Mouse (Mus musculus) midbrain, embryonic 11.5 days (tissue): ENCODE data around the gene Zfp988. TPM values are rescaled to one million over a fixed set of nuclear protein-coding genes. Genes with fewer than 3 reads are reported as not detected.
"Not testable (repeated sequence)": the region's sequence is repeated elsewhere in the genome, so short reads cannot be mapped to it uniquely, and the experiment has no call there.

ENCODE experiments used
- ATAC-seq: fragments of 200-750 bp; cut with Nextera tagmentation; 2 replicates; pipeline ENCODE4 v1.8.0; 2017; ENCODE audit warnings: moderate TSS enrichment, moderate library complexity; ENCODE audit not compliant: low FRiP score
- DNase-seq: peaks from one replicate; pipeline ENCODE4 v3.0.0; 2015; ENCODE audit warnings: low spot score; ENCODE audit errors: missing footprints
- H3K27ac ChIP-seq: fragments of 300-500 bp; sonication (generic); 2 replicates; pipeline ENCODE4 v1.5.1; 2014; ENCODE audit warnings: low read depth, low read length
- H3K27me3 ChIP-seq: fragments of 300-500 bp; sonication (generic); 2 replicates; pipeline ENCODE4 v1.6.1; 2014; ENCODE audit warnings: mild to moderate bottlenecking, low read length, moderate library complexity, mixed read lengths; ENCODE audit not compliant: control insufficient read depth, insufficient read depth
- H3K36me3 ChIP-seq: fragments of 300-500 bp; sonication (generic); 2 replicates; pipeline ENCODE4 v1.6.1; 2014; ENCODE audit warnings: mild to moderate bottlenecking, low read length, moderate library complexity, mixed read lengths; ENCODE audit not compliant: control insufficient read depth, insufficient read depth
- H3K4me1 ChIP-seq: fragments of 300-500 bp; sonication (generic); 2 replicates; pipeline ENCODE4 v1.6.1; 2014; ENCODE audit warnings: low read length; ENCODE audit not compliant: control insufficient read depth, insufficient read depth
- H3K4me2 ChIP-seq: fragments of 300-500 bp; sonication (generic); 2 replicates; pipeline ENCODE4 v1.6.1; 2014; ENCODE audit warnings: mild to moderate bottlenecking, moderate library complexity
- H3K4me3 ChIP-seq: fragments of 300-500 bp; sonication (generic); 2 replicates; pipeline ENCODE4 v1.5.1; 2014; ENCODE audit warnings: low read depth, low read length
- H3K9ac ChIP-seq: fragments of 300-500 bp; sonication (generic); 2 replicates; pipeline ENCODE4 v1.6.1; 2014; ENCODE audit warnings: low read length
- H3K9me3 ChIP-seq: fragments of 300-500 bp; sonication (generic); 2 replicates; pipeline ENCODE4 v1.6.1; 2016; ENCODE audit warnings: low read length; ENCODE audit not compliant: control insufficient read depth
- WGBS: fragments of 180-500 bp; shearing (Covaris S2); extraction: QIAGEN DNeasy Blood & Tissue Kit; methylation state at CpG from one replicate; pipeline ENCODE4 v1.1.7; 2014; 5-methylcytosine and 5-hydroxymethylcytosine counted together
- polyA plus RNA-seq: library from polyadenylated mRNA; unstranded; fragments of >200 nt; fragmentation: Nextera tagmentation; extraction: Ambion mirVana; gene quantifications from 2 replicates; pipeline ENCODE4 v1.2.1, GENCODE M21; 2014

Gene Zfp988
- 0.10 TPM in 1 of 2 replicates, not detected in the other for polyA plus RNA-seq

DNA sequence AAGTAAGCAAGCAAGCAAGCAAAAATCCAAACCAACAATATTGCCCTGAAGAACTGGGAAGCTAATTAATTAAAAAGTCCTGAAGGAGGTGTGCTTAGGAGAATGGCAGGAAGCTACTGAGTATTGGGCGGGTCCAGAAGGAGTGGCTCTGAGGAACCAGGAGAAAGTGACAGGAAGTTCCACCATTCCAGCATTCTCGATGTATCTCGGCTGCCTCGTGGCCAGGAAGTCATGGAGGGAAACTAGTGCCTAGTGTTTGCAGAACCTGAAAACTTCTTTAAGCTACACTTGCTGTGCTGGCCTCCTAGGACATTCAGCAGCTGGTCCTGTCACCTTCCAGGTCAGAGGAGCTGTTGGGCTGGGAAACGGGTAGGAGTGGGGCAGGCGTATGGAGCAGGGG, at the start of gene Zfp988:
TSS of gene Zfp988 (plus strand) at position 239 of the 400 bp plus-strand sequence.
- WGBS, result 92% methylated on average over 6 of the region's 6 CpGs
- peak; percentile 75 for DNase-seq

DNA sequence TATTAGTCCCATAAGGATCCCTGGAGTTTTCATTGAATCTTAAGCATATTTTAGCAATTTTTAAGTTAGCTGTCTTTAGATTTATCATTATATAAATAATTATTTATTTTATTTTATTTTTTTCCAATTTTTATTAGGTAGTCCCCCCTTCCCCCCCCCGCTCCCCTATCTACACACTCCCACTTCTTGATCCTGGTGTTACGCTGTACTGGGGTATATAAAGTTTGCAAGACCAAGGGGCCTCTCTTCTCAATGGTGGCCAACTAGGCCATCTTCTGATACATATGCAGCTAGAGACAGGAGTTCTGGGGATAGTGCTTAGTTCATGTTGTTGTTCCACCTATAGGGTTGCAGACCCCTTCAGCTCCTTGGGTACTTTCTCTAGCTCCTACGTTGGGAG, 42.8 kb upstream of the Zfp988 start:
- not testable (repeated sequence) for H3K27ac ChIP-seq, H3K9ac ChIP-seq, H3K4me1 ChIP-seq, H3K4me3 ChIP-seq, DNase-seq, H3K27me3 ChIP-seq, H3K36me3 ChIP-seq, H3K9me3 ChIP-seq, ATAC-seq, H3K4me2 ChIP-seq
- 90% methylated on average over 2 of the region's 3 CpGs for WGBS

More for the DNA sequence above, at the start of gene Zfp988:
- H3K4me3 ChIP-seq, ATAC-seq, H3K9me3 ChIP-seq, H3K27ac ChIP-seq, H3K4me1 ChIP-seq, H3K4me2 ChIP-seq, H3K27me3 ChIP-seq, H3K9ac ChIP-seq, H3K36me3 ChIP-seq: not testable (repeated sequence)

DNA sequence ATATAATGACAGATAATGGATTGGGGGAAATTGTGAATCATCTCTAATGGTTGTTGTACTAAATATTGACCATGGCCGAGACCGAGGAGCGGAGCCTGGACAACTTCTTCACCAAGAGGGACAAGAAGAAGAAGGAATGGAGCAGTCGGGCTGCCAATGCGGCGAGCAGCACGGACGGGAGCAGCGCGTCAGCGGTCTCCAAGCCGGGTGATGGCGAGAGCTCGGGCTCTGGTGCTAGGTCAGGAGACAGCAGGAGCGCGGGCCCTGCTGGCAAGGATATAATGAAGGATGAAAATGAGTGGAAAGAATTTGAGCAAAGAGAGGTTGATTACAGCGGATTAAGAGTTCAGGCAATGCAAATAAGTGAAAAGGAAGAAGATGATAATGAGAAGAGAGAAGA, 38.2 kb upstream of the Zfp988 start:
- not testable (repeated sequence) for H3K4me3 ChIP-seq, H3K27ac ChIP-seq, H3K9ac ChIP-seq, H3K4me1 ChIP-seq, H3K36me3 ChIP-seq, ATAC-seq, H3K4me2 ChIP-seq, DNase-seq, H3K9me3 ChIP-seq, H3K27me3 ChIP-seq
- WGBS, result 92% methylated on average over 16 of the region's 17 CpGs

DNA sequence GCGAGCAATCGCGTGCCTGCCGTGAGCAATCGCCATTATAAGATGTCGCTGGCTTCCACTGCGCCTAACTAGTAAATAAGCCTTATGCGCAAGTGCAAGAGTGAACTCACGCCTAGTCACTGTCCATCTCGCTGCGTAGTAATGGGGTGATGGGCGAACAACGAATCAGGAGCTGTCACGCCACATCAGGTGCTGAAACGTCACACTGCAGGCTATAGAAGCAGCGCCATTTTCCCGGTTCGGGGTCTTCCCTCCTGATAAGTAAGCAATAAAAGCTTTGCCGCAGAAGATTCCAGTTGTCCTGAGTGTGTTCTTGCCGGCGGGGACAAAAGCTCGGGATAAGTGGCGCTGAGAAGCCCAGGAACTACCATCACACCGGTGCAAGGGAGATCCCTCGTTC, 36.7 kb upstream of the Zfp988 start:
- not testable (repeated sequence) for H3K4me2 ChIP-seq, ATAC-seq, H3K9ac ChIP-seq, H3K4me3 ChIP-seq, H3K4me1 ChIP-seq, H3K36me3 ChIP-seq, H3K27me3 ChIP-seq, DNase-seq, H3K27ac ChIP-seq
- WGBS, result 91% methylated on average over 25 of the region's 25 CpGs
- H3K9me3 ChIP-seq, result peaks cover 12% of the 10 kb centered on the region; the same call in 1 of the 2 replicates

DNA sequence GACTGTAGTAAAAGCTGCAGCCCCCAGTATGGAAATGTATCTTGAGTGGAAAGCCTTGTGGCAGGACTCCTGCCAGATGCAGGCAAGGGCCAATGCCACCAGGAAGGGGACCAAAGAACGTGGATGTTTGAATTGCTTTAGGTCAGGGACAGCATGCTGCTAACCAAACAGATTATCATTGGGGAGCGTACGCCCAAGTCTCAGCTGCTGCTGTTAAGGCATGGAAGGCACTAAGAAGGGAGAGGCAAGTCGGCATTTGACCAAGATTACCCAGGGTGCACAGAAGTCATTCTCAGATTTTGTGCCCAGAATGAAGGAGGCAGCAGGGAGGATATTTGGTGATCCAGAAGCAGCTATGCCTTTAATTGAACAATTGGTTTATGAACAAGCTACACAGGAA, 35.4 kb upstream of the Zfp988 start:
- WGBS, result 87% methylated on average over 4 of the region's 4 CpGs
- peak; percentile 76 for DNase-seq
- not testable (repeated sequence) for H3K36me3 ChIP-seq, H3K4me2 ChIP-seq, ATAC-seq, H3K4me1 ChIP-seq, H3K27ac ChIP-seq, H3K27me3 ChIP-seq, H3K9ac ChIP-seq, H3K4me3 ChIP-seq
- peaks cover 18% of the 10 kb centered on the region; the same call in 1 of the 2 replicates for H3K9me3 ChIP-seq

- not testable (repeated sequence) for H3K4me3 ChIP-seq, H3K4me2 ChIP-seq, DNase-seq, H3K27me3 ChIP-seq, H3K36me3 ChIP-seq, H3K9ac ChIP-seq, H3K4me1 ChIP-seq, ATAC-seq, H3K27ac ChIP-seq
- WGBS, result 89% methylated on average over 12 of the region's 13 CpGs
- peaks cover 26% of the 10 kb centered on the region for H3K9me3 ChIP-seq
These were observed 33.9 kb upstream of the Zfp988 start for GRCm38 (mm10) chr4:147271601-147272000.

DNA sequence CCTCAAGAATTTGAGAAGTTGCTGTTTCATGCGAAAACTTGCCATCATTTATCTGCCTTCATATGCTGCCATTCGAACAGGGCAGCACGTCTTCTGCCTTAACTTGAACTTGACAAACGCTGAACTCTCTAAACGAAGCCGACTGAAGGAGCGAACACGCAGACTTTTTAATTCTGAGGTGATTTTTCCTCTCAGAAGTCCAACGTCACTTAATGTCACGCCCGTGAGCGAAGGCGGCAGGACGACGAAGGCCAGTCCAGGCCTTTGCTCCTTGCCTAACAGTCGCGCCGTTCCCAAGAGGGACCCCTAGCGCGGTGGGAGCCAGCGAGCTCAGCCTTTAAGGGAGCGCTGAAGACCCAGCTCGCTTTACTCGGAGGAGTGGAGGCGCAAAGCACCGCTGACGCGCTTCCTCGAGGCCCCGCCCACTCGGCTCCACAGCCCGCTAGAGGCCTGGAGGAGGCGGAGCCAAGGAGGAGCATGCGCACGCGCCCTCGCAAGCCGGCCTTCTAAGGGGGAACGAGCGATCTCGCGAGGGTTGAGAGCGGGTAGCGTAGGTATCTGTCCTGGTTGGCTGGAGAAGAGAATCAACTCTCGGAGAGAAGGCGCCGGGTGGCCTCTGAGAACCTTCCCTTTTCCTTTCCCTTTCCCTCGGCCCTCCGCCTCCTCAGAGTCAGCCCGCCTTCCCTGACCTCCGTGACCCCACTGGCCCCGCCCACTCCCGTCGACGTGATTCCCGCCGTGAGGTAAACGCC, 30.3 kb upstream of the Zfp988 start:
- WGBS, result 38% methylated on average over 51 of the region's 58 CpGs
- not testable (repeated sequence) for H3K27me3 ChIP-seq, H3K36me3 ChIP-seq, H3K27ac ChIP-seq, H3K4me3 ChIP-seq, H3K9ac ChIP-seq, H3K4me1 ChIP-seq
- peak; percentile 82 for DNase-seq
- ATAC-seq, result peak; percentile 84
- H3K4me2 ChIP-seq, result peak overlapping the region; percentile 9; the same call in 1 of the 2 replicates
- peaks cover 19% of the 10 kb centered on the region for H3K9me3 ChIP-seq

GRCm38 (mm10) chr4:147275773-147276140, 29.7 kb upstream of the Zfp988 start:
- H3K4me3 ChIP-seq, H3K9ac ChIP-seq, H3K4me1 ChIP-seq, H3K27me3 ChIP-seq, H3K27ac ChIP-seq, H3K36me3 ChIP-seq: not testable (repeated sequence)
- DNase-seq (peak; percentile 72), ATAC-seq (peak; percentile 33; the same call in 1 of the 2 replicates)
- H3K9me3 ChIP-seq, result peaks cover 19% of the 10 kb centered on the region
- peak overlapping the region; percentile 9; the same call in 1 of the 2 replicates for H3K4me2 ChIP-seq
- 27% methylated on average over 54 of the region's 54 CpGs for WGBS

DNA sequence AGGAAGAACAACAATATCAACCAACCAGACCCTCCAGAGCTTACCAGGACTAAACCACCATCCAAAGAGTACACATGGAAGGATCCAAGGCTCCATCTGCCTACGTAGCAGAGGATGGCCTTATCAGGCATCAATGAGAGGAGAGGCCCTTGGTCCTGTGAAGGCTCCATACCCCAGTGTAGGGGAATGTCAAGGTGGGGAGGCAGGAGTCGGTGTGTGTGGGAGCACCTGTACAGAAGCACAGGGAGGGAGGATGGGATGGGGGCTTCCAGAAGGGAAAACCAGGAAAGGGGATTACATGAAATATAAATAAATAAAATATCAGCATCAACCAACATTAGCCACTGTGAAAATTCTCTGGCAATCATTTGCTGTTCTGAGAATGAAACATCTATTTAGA, 25.1 kb upstream of the Zfp988 start:
- not testable (repeated sequence) for DNase-seq, H3K9ac ChIP-seq, H3K9me3 ChIP-seq, H3K4me1 ChIP-seq, H3K4me3 ChIP-seq, H3K4me2 ChIP-seq, ATAC-seq, H3K27ac ChIP-seq, H3K36me3 ChIP-seq, H3K27me3 ChIP-seq
- WGBS, result 87% methylated on average over 2 of the region's 2 CpGs
